Mouse (Mus musculus) liver, adult 2 months (tissue): ENCODE measurements around the gene Prune2. TPM values are rescaled to one million over a fixed set of nuclear protein-coding genes. Genes with fewer than 3 reads are reported as not detected.

Experiments used
- DNase-seq: peaks from one replicate; pipeline ENCODE4 v3.0.0-alpha.2; 2011; ENCODE audit warnings: low read depth, low spot score; ENCODE audit errors: extremely low read depth
- H3K27ac ChIP-seq: fragments of 200-500 bp; replicated peaks from 2 replicates; pipeline ENCODE4 v1.5.1; 2012; ENCODE audit warnings: low read depth, mild to moderate bottlenecking, control low read depth, inconsistent platforms, low read length; ENCODE audit not compliant: insufficient read depth
- H3K27me3 ChIP-seq: fragments of 200-500 bp; 2 replicates; pipeline ENCODE4 v1.6.1; 2012; ENCODE audit warnings: mild to moderate bottlenecking, moderate library complexity, low read length, inconsistent platforms; ENCODE audit not compliant: control insufficient read depth, insufficient read depth
- H3K36me3 ChIP-seq: fragments of 200-500 bp; 2 replicates; pipeline ENCODE4 v1.6.1; 2012; ENCODE audit warnings: low read length, inconsistent platforms; ENCODE audit not compliant: control insufficient read depth, insufficient read depth
- H3K4me1 ChIP-seq: fragments of 200-500 bp; 2 replicates; pipeline ENCODE4 v1.6.1; 2011; ENCODE audit warnings: low read length; ENCODE audit not compliant: control insufficient read depth, insufficient read depth
- H3K4me3 ChIP-seq: fragments of 200-500 bp; 2 replicates; pipeline ENCODE4 v1.5.1; 2011; ENCODE audit warnings: low read depth, mild to moderate bottlenecking, control low read depth, low read length, moderate library complexity; ENCODE audit not compliant: insufficient read depth
- H3K79me2 ChIP-seq: fragments of 200-500 bp; 2 replicates; pipeline ENCODE4 v1.6.1; 2012; ENCODE audit warnings: inconsistent platforms, mild to moderate bottlenecking, low read length, moderate library complexity; ENCODE audit not compliant: control insufficient read depth, insufficient read depth
- H3K9ac ChIP-seq: fragments of 200-500 bp; 2 replicates; pipeline ENCODE4 v1.6.1; 2012; ENCODE audit warnings: low read depth, mild to moderate bottlenecking, control low read depth, inconsistent platforms, low read length
- CTCF ChIP-seq: fragments of 200-500 bp; IDR thresholded peaks from 2 replicates; pipeline ENCODE4 v1.5.1; 2011; ENCODE audit warnings: low read depth, low read length, control low read depth
- POLR2A ChIP-seq: fragments of 200-500 bp; IDR thresholded peaks from 2 replicates; pipeline ENCODE4 v1.6.1; 2011; ENCODE audit warnings: low read length, control low read depth; ENCODE audit not compliant: insufficient read depth; ENCODE audit errors: extremely low read depth
- WGBS: fragments of 180-500 bp; shearing (Covaris S2); methylation state at CpG from one replicate; pipeline ENCODE4 v1.1.7; 2018; 5-methylcytosine and 5-hydroxymethylcytosine counted together
- polyA plus RNA-seq: library from polyadenylated mRNA; depleted of rRNA; stranded (reverse); fragments of >200 nt; gene quantifications from 2 replicates; pipeline ENCODE4 v1.2.3, GENCODE M21; 2012
- total RNA-seq: library from RNA; depleted of rRNA; stranded (reverse); fragments of >200 nt; gene quantifications from 2 replicates; pipeline ENCODE4 v1.2.3, GENCODE M21; 2014

Gene Prune2
- total and polyA plus RNA-seq, 2 experiments, result 0.06 to 0.55 TPM

- no peaks in the 10 kb centered on the region for H3K36me3 ChIP-seq
- no peaks in the 10 kb centered on the region for H3K27me3 ChIP-seq
- TF ChIP-seq POLR2A, result no peak
- no peak for TF ChIP-seq CTCF
- no peak overlapping the region for H3K27ac ChIP-seq
- DNase-seq, result peak; percentile 13
- no peaks in the 10 kb centered on the region for H3K4me1 ChIP-seq
- H3K4me3 ChIP-seq, result no peak overlapping the region
- 82% methylated on average over 3 of the region's 3 CpGs for WGBS
- H3K79me2 ChIP-seq, result no peaks in the 10 kb centered on the region
- no peak overlapping the region for H3K9ac ChIP-seq
Measured at GRCm38 (mm10) chr19:17218195-17218594, 262.3 kb downstream of the Prune2 start.

DNA sequence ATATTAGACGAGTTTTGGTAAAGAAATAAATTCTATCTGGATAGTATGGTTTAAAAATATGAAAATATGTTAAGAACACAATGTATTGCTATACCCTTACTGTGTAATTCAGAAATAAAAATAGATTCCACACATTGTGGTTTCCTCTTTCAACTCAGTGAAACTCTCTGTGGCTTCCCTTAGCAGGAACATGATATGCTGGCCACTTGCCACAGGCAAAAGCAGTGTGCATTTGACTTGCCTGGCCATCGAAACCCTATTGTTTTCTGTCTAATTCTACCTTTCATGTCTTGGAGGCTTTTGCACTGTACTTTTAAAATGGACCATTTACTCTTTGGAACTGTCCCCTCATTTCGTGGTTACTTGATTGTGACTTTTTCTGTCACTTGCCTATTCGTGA lies 267.9 kb downstream of the Prune2 start:
- TF ChIP-seq CTCF (no peak), POLR2A (no peak)
- Histone ChIP-seq H3K79me2 (no peaks in the 10 kb centered on the region), H3K27me3 (no peaks in the 10 kb centered on the region), H3K27ac (no peak overlapping the region), H3K4me3 (no peak overlapping the region), H3K4me1 (no peaks in the 10 kb centered on the region; the same call in 1 of the 2 replicates), H3K9ac (no peak overlapping the region), H3K36me3 (no peaks in the 10 kb centered on the region)
- DNase-seq, result peak; percentile 15
- WGBS, result 69% methylated on average over 4 of the region's 4 CpGs

GRCm38 (mm10) chr19:17225570-17226083 lies 269.7 kb downstream of the Prune2 start:
- TF ChIP-seq CTCF (no peak), POLR2A (no peak)
- no peaks in the 10 kb centered on the region for H3K79me2 ChIP-seq
- no peaks in the 10 kb centered on the region for H3K36me3 ChIP-seq
- no peak overlapping the region for H3K9ac ChIP-seq
- H3K4me1 ChIP-seq, result no peaks in the 10 kb centered on the region; the same call in 1 of the 2 replicates
- no peaks in the 10 kb centered on the region for H3K27me3 ChIP-seq
- 74% methylated on average over 5 of the region's 5 CpGs for WGBS
- H3K4me3 ChIP-seq, result no peak overlapping the region
- H3K27ac ChIP-seq, result no peak overlapping the region
- DNase-seq, result no peak

DNA sequence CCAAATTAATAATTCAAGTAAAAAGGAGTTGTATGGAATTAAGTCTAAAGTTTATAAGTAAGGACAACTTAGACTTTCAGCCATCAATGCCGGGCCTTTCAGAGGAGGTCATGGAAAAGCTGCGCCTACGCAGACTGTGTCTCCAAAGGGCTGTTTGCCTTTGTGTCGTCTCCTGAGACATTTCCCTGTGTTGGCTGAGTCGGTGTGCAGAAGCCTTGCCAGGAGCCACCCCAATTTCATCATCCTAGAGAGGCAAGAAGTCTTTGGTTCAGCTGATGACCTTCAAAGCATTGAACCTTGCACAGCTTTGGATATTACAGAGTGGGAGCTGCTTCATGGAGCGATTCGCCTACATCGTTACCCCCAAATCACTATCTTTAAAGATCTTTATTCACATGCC lies 270.2 kb downstream of the Prune2 start:
- no peak overlapping the region for H3K27ac ChIP-seq
- TF ChIP-seq CTCF (no peak), POLR2A (no peak)
- DNase-seq, result no peak
- H3K27me3 ChIP-seq, result no peaks in the 10 kb centered on the region
- no peaks in the 10 kb centered on the region for H3K36me3 ChIP-seq
- H3K9ac ChIP-seq, result no peak overlapping the region
- WGBS, result 89% methylated on average over 8 of the region's 8 CpGs
- H3K4me1 ChIP-seq, result no peaks in the 10 kb centered on the region; the same call in 1 of the 2 replicates
- H3K79me2 ChIP-seq, result no peaks in the 10 kb centered on the region
- H3K4me3 ChIP-seq, result no peak overlapping the region

- Histone ChIP-seq H3K36me3 (no peaks in the 10 kb centered on the region), H3K9ac (no peak overlapping the region), H3K4me3 (no peak overlapping the region), H3K79me2 (no peaks in the 10 kb centered on the region), H3K27me3 (no peaks in the 10 kb centered on the region), H3K27ac (no peak overlapping the region), H3K4me1 (no peaks in the 10 kb centered on the region)
- peak; percentile 53 for DNase-seq
- TF ChIP-seq POLR2A (no peak), CTCF (no peak)
- WGBS, result 14% methylated on average over 1 of the region's 1 CpGs
Measured at GRCm38 (mm10) chr19:17230013-17230412, 274.1 kb downstream of the Prune2 start.

DNA sequence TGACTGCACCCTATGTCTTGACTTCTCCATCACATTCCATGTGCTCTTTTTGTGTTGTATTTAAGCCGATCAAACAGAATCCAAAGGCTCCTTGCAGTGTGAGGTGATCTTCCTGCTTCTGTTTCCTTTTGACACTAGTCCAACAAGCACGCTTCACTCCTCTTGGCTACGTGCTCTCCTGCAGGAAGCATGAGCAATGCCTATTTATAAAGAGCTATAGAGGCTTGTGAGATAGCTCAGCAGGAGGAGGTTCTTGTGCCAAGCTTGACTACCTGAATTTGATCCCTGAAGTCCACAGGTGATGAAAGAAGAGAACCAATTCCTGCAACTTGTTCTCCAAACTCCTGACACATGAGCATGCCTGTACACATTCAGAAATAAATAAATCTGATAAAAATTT lies 282.6 kb downstream of the Prune2 start:
- H3K27me3 ChIP-seq, result no peaks in the 10 kb centered on the region
- no peak overlapping the region for H3K27ac ChIP-seq
- no peaks in the 10 kb centered on the region for H3K79me2 ChIP-seq
- no peak overlapping the region for H3K9ac ChIP-seq
- no peaks in the 10 kb centered on the region for H3K4me1 ChIP-seq
- WGBS, result 74% methylated on average over 3 of the region's 3 CpGs
- no peaks in the 10 kb centered on the region for H3K36me3 ChIP-seq
- TF ChIP-seq POLR2A (no peak), CTCF (no peak)
- no peak overlapping the region for H3K4me3 ChIP-seq
- DNase-seq, result no peak
